Mouse (Mus musculus) embryonic facial prominence, embryonic 14.5 days (tissue): Measurements from ENCODE around the gene Pitpnc1. TPM values are rescaled to one million over a fixed set of nuclear protein-coding genes. Genes with fewer than 3 reads are reported as not detected.

Source experiments
- ATAC-seq: fragments of 200-750 bp; cut with Nextera tagmentation; 2 replicates; pipeline ENCODE4 v1.8.0; 2017; ENCODE audit warnings: low read depth, moderate number of reproducible peaks, moderate TSS enrichment
- DNase-seq: peaks from one replicate; pipeline ENCODE4 v3.0.0-alpha.2; 2015; ENCODE audit warnings: low spot score
- H3K27ac ChIP-seq: fragments of 300-500 bp; sonication (generic); replicated peaks from 2 replicates; pipeline ENCODE4 v1.5.1; 2014; ENCODE audit warnings: low read depth, mild to moderate bottlenecking, low read length, moderate library complexity
- H3K27me3 ChIP-seq: fragments of 300-500 bp; sonication (generic); replicated peaks from 2 replicates; pipeline ENCODE4 v1.6.1; 2014; ENCODE audit warnings: low read length; ENCODE audit not compliant: control insufficient read depth, insufficient read depth
- H3K36me3 ChIP-seq: fragments of 300-500 bp; sonication (generic); 2 replicates; pipeline ENCODE4 v1.6.1; 2014; ENCODE audit warnings: low read length, mixed read lengths; ENCODE audit not compliant: control insufficient read depth, insufficient read depth
- H3K4me1 ChIP-seq: fragments of 300-500 bp; sonication (generic); 2 replicates; pipeline ENCODE4 v1.6.1; 2014; ENCODE audit warnings: antibody characterized with exemption, low read length; ENCODE audit not compliant: control insufficient read depth, insufficient read depth
- H3K4me2 ChIP-seq: fragments of 300-500 bp; sonication (generic); 2 replicates; pipeline ENCODE4 v1.6.1; 2014; ENCODE audit warnings: low read depth, mild to moderate bottlenecking, low read length, moderate library complexity, mixed read lengths
- H3K4me3 ChIP-seq: fragments of 300-500 bp; sonication (generic); 2 replicates; pipeline ENCODE4 v1.5.1; 2014; ENCODE audit warnings: low read depth, mild to moderate bottlenecking, low read length
- H3K9ac ChIP-seq: fragments of 300-500 bp; sonication (generic); 2 replicates; pipeline ENCODE4 v1.6.1; 2014; ENCODE audit warnings: low read depth, mild to moderate bottlenecking, low read length, moderate library complexity, mixed read lengths
- H3K9me3 ChIP-seq: fragments of 300-500 bp; sonication (generic); 2 replicates; pipeline ENCODE4 v1.6.1; 2016; ENCODE audit warnings: low read length; ENCODE audit not compliant: control insufficient read depth
- WGBS: fragments of 180-500 bp; shearing (Covaris S2); extraction: QIAGEN DNeasy Blood & Tissue Kit; methylation state at CpG from one replicate; pipeline ENCODE4 v1.1.7; 2014; 5-methylcytosine and 5-hydroxymethylcytosine counted together
- polyA plus RNA-seq: library from polyadenylated mRNA; unstranded; fragments of >200 nt; fragmentation: Nextera tagmentation; extraction: Ambion mirVana; gene quantifications from 2 replicates; pipeline ENCODE4 v1.2.1, GENCODE M21; 2014

Gene Pitpnc1
- polyA plus RNA-seq, 1 experiment from 2014 or later: 20.6 TPM

- H3K4me3 ChIP-seq: no peak overlapping the region
- peaks cover 19% of the 10 kb centered on the region for H3K4me1 ChIP-seq
- no peak for ATAC-seq
- H3K27me3 ChIP-seq: no peaks in the 10 kb centered on the region
- DNase-seq: no peak
- no peak overlapping the region for H3K4me2 ChIP-seq
- no peak overlapping the region for H3K9ac ChIP-seq
- no peaks in the 10 kb centered on the region for H3K36me3 ChIP-seq
- H3K27ac ChIP-seq: no peak overlapping the region
- 0 out of 2 replicates have a peak, but pooled peaks cover 6% of the 10 kb centered on the region for H3K9me3 ChIP-seq
- 47% methylated on average over 7 of the region's 7 CpGs for WGBS
Measured at GRCm38 (mm10) chr11:107419925-107420324, 50.6 kb downstream of the Pitpnc1 start.

GRCm38 (mm10) chr11:107417041-107417583 lies 53.4 kb downstream of the Pitpnc1 start:
- peaks cover 39% of the 10 kb centered on the region for H3K4me1 ChIP-seq
- 0 out of 2 replicates have a peak, but pooled peaks cover 6% of the 10 kb centered on the region for H3K9me3 ChIP-seq
- H3K27me3 ChIP-seq: no peaks in the 10 kb centered on the region
- no peak for ATAC-seq
- H3K9ac ChIP-seq: no peak overlapping the region
- H3K4me2 ChIP-seq: peak overlapping the region; percentile 13
- no peaks in the 10 kb centered on the region for H3K36me3 ChIP-seq
- WGBS: 41% methylated on average over 14 of the region's 14 CpGs
- DNase-seq: peak; percentile 79
- H3K4me3 ChIP-seq: no peak overlapping the region
- H3K27ac ChIP-seq: peak overlapping the region; percentile 67

GRCm38 (mm10) chr11:107416561-107416926 lies 54.0 kb downstream of the Pitpnc1 start:
- H3K9ac ChIP-seq: no peak overlapping the region; the same call in 1 of the 2 replicates
- H3K9me3 ChIP-seq: 0 out of 2 replicates have a peak, but pooled peaks cover 6% of the 10 kb centered on the region
- H3K4me2 ChIP-seq: no peak overlapping the region
- peak overlapping the region; percentile 67; the same call in 1 of the 2 replicates for H3K27ac ChIP-seq
- ATAC-seq (no peak), DNase-seq (no peak)
- no peaks in the 10 kb centered on the region for H3K27me3 ChIP-seq
- no peaks in the 10 kb centered on the region for H3K36me3 ChIP-seq
- H3K4me3 ChIP-seq: no peak overlapping the region
- H3K4me1 ChIP-seq: peaks cover 39% of the 10 kb centered on the region
- 29% methylated on average over 4 of the region's 4 CpGs for WGBS

- 0 out of 2 replicates have a peak, but pooled peaks cover 6% of the 10 kb centered on the region for H3K9me3 ChIP-seq
- H3K4me2 ChIP-seq: 0 out of 2 replicates have a peak overlapping the region, but pooled peaks have one; percentile 6
- no peak for ATAC-seq
- H3K27ac ChIP-seq: peak overlapping the region; percentile 67; the same call in 1 of the 2 replicates
- no peak for DNase-seq
- no peaks in the 10 kb centered on the region for H3K27me3 ChIP-seq
- no peaks in the 10 kb centered on the region for H3K36me3 ChIP-seq
- 46% methylated on average over 10 of the region's 10 CpGs for WGBS
- no peak overlapping the region; the same call in 1 of the 2 replicates for H3K9ac ChIP-seq
- peaks cover 39% of the 10 kb centered on the region for H3K4me1 ChIP-seq
- no peak overlapping the region for H3K4me3 ChIP-seq
Measured at GRCm38 (mm10) chr11:107415901-107416560, 54.5 kb downstream of the Pitpnc1 start.

- Histone ChIP-seq H3K4me1 (peaks cover 39% of the 10 kb centered on the region), H3K9me3 (0 out of 2 replicates have a peak, but pooled peaks cover 6% of the 10 kb centered on the region), H3K27me3 (no peaks in the 10 kb centered on the region), H3K4me2 (peak overlapping the region; percentile 6; the same call in 1 of the 2 replicates), H3K4me3 (no peak overlapping the region), H3K9ac (no peak overlapping the region), H3K36me3 (no peaks in the 10 kb centered on the region), H3K27ac (no peak overlapping the region; the same call in 1 of the 2 replicates)
- ATAC-seq: no peak
- WGBS: 56% methylated on average over 11 of the region's 11 CpGs
- DNase-seq: no peak
Measured at GRCm38 (mm10) chr11:107414996-107415747, 55.3 kb downstream of the Pitpnc1 start.

GRCm38 (mm10) chr11:107413251-107413655 lies 57.2 kb downstream of the Pitpnc1 start:
- H3K4me1 ChIP-seq: peaks cover 39% of the 10 kb centered on the region

GRCm38 (mm10) chr11:107412128-107412527 lies 58.4 kb downstream of the Pitpnc1 start:
- Histone ChIP-seq H3K27me3 (no peaks in the 10 kb centered on the region), H3K4me3 (no peak overlapping the region), H3K4me2 (no peak overlapping the region), H3K27ac (no peak overlapping the region), H3K9ac (no peak overlapping the region), H3K4me1 (peaks cover 36% of the 10 kb centered on the region), H3K9me3 (no peaks in the 10 kb centered on the region), H3K36me3 (no peaks in the 10 kb centered on the region)
- DNase-seq (no peak), ATAC-seq (no peak)
- 85% methylated on average over 4 of the region's 4 CpGs for WGBS

More at GRCm38 (mm10) chr11:107413251-107413655, 57.2 kb downstream of the Pitpnc1 start:
- Histone ChIP-seq H3K9me3 (0 out of 2 replicates have a peak, but pooled peaks cover 6% of the 10 kb centered on the region), H3K27ac (peak overlapping the region; percentile 54), H3K27me3 (no peaks in the 10 kb centered on the region), H3K9ac (peak overlapping the region; percentile 45; the same call in 1 of the 2 replicates), H3K36me3 (no peaks in the 10 kb centered on the region), H3K4me2 (peak overlapping the region; percentile 50), H3K4me3 (peak overlapping the region; percentile 15)
- 5% methylated on average over 13 of the region's 14 CpGs for WGBS
- ATAC-seq (peak; percentile 71), DNase-seq (peak; percentile 84)

GRCm38 (mm10) chr11:107411576-107411975 lies 58.9 kb downstream of the Pitpnc1 start:
- no peak for ATAC-seq
- Histone ChIP-seq H3K27me3 (no peaks in the 10 kb centered on the region), H3K9me3 (no peaks in the 10 kb centered on the region), H3K27ac (no peak overlapping the region), H3K4me1 (peaks cover 30% of the 10 kb centered on the region), H3K9ac (no peak overlapping the region), H3K36me3 (no peaks in the 10 kb centered on the region), H3K4me3 (no peak overlapping the region), H3K4me2 (no peak overlapping the region)
- WGBS: 72% methylated on average over 9 of the region's 9 CpGs
- no peak for DNase-seq
